Mouse (Mus musculus) hematopoietic stem cell, adult 5-6 weeks (primary cell): ENCODE results near the gene Dpm2. TPM values are rescaled to one million over a fixed set of nuclear protein-coding genes. Genes with fewer than 3 reads are reported as not detected.

ENCODE experiments used
- ATAC-seq, 2 experiments: fragments of 125-278 bp in 1 of 2; replicated peaks in 1 of 2; 2 replicates each; pipeline ENCODE4 v1.8.0; 2016 to 2017; ENCODE audit warnings: inconsistent platforms in 2 of 2, mild to moderate bottlenecking in 2 of 2, moderate number of reproducible peaks in 2 of 2, low read depth in 1 of 2, moderate TSS enrichment in 1 of 2; ENCODE audit not compliant: low FRiP score in 2 of 2, poor library complexity in 2 of 2, severe bottlenecking in 2 of 2, insufficient read depth in 1 of 2, low TSS enrichment in 1 of 2
- total RNA-seq: library from RNA; stranded (forward); fragments of 172-1452, 232-1000 nt; gene quantifications from 2 replicates; pipeline ENCODE4 v1.2.3, GENCODE M21; 2017

Dpm2 gene
- total RNA-seq, 1 experiment from 2014 or later = 43.0 TPM

GRCm38 (mm10) chr2:32541333-32541908, 29.2 kb upstream of the Dpm2 start:
- ATAC-seq = no peak

- ATAC-seq = no peak
These were observed 28.6 kb upstream of the Dpm2 start for GRCm38 (mm10) chr2:32541986-32542573.

- ATAC-seq = no peak
These were observed 27.6 kb upstream of the Dpm2 start for GRCm38 (mm10) chr2:32543031-32543449.

- no peak for ATAC-seq
These were observed 23.7 kb upstream of the Dpm2 start for GRCm38 (mm10) chr2:32546951-32547350.

- no peak for ATAC-seq
These were observed 23.3 kb upstream of the Dpm2 start for GRCm38 (mm10) chr2:32547380-32547779.

- peak in 1 of 2 experiments; percentile 31; a peak in 1 of 4 replicates for ATAC-seq
These were observed 22.5 kb upstream of the Dpm2 start for GRCm38 (mm10) chr2:32547964-32548739.

GRCm38 (mm10) chr2:32549171-32549570, 21.5 kb upstream of the Dpm2 start:
- ATAC-seq = no peak

GRCm38 (mm10) chr2:32549764-32550163, 20.9 kb upstream of the Dpm2 start:
- peak in 1 of 2 experiments; percentile 33; a peak in 3 of 4 replicates for ATAC-seq

GRCm38 (mm10) chr2:32551236-32551635, 19.4 kb upstream of the Dpm2 start:
- ATAC-seq = no peak

GRCm38 (mm10) chr2:32553592-32554148, 17.0 kb upstream of the Dpm2 start:
- 0 out of 4 replicates have a peak, but pooled peaks of 1 of the 2 experiments have one; percentile 9 for ATAC-seq

GRCm38 (mm10) chr2:32555484-32555883, 15.2 kb upstream of the Dpm2 start:
- ATAC-seq = no peak

- no peak for ATAC-seq
These were observed 14.6 kb upstream of the Dpm2 start for GRCm38 (mm10) chr2:32556019-32556418.

- ATAC-seq = no peak
These were observed 11.1 kb upstream of the Dpm2 start for GRCm38 (mm10) chr2:32559570-32559969.

- ATAC-seq = peak; percentile 49 to 58; a peak in 2 of 4 replicates
These were observed 4.1 kb upstream of the Dpm2 start for GRCm38 (mm10) chr2:32566536-32567063.

- no peak for ATAC-seq
These were observed 2.5 kb upstream of the Dpm2 start for GRCm38 (mm10) chr2:32568149-32568548.

- ATAC-seq = no peak
These were observed 1.7 kb upstream of the Dpm2 start for GRCm38 (mm10) chr2:32568941-32569340.

- no peak for ATAC-seq
These were observed 1.5 kb downstream of the Dpm2 start for GRCm38 (mm10) chr2:32572196-32572595.

- ATAC-seq = no peak
These were observed 3.8 kb downstream of the Dpm2 start, which contains the start of gene Pip5kl1 for GRCm38 (mm10) chr2:32574497-32574896. Pip5kl1 (plus strand) TSS chr2:32574797.
